Comparison of ENCODE assay signal across 14 mouse cellular contexts in genomic region chr10:20377621-20378020, GRCm38 (mm10).
"Had no signal": no experiment of that assay in that cellular context is flagged by ENCODE, and none has a peak within 500 bp of the region (broad histone marks: within the 10 kb centered on the region; RNA-seq: fewer than 3 reads in every experiment).

No protein-coding gene starts in this region.

- H3K27me3 ChIP-seq: midbrain, embryonic 13.5 days; midbrain, embryonic 15.5 days; neural tube, embryonic 12.5 days; stomach, embryonic 15.5 days had no signal

- H3K9me3 ChIP-seq: midbrain, embryonic 10.5 days; midbrain, embryonic 13.5 days; midbrain, embryonic 15.5 days; neural tube, embryonic 12.5 days; stomach, embryonic 15.5 days had no signal

- H3K4me3 ChIP-seq: midbrain, embryonic 10.5 days; midbrain, embryonic 13.5 days; midbrain, embryonic 15.5 days; neural tube, embryonic 12.5 days; stomach, embryonic 15.5 days had no signal

- ATAC-seq: midbrain, embryonic 13.5 days; midbrain, embryonic 15.5 days had no signal

- H3K36me3 ChIP-seq: midbrain, embryonic 10.5 days; midbrain, embryonic 13.5 days; midbrain, embryonic 15.5 days; neural tube, embryonic 12.5 days; stomach, embryonic 15.5 days had no signal

- H3K4me1 ChIP-seq: neural tube, embryonic 12.5 days; stomach, embryonic 15.5 days had no signal

- H3K27ac ChIP-seq: midbrain, embryonic 10.5 days; midbrain, embryonic 13.5 days; midbrain, embryonic 15.5 days; neural tube, embryonic 12.5 days; stomach, embryonic 15.5 days; stomach, postnatal 0 days had no signal

- DNase-seq: lung, adult 18-20 months; lung, embryonic 14.5 days; lung, postnatal 10 days; lung, postnatal 4 days; right cerebral cortex, postnatal 14 days; thymus, adult 2 months; thymus, postnatal 25 days; thymus, postnatal 4 days had no signal

- H3K9ac ChIP-seq: lung, embryonic 14.5 days; midbrain, embryonic 13.5 days; midbrain, embryonic 15.5 days; neural tube, embryonic 12.5 days; stomach, embryonic 15.5 days had no signal

- H3K4me2 ChIP-seq: lung, embryonic 14.5 days; midbrain, embryonic 13.5 days; midbrain, embryonic 15.5 days; neural tube, embryonic 12.5 days; stomach, embryonic 15.5 days had no signal
